Mouse (Mus musculus) heart, adult 2 months (tissue): ENCODE results near the gene Fhl3.

Source experiments
- CTCF ChIP-seq: fragments of 200-600 bp; IDR thresholded peaks from 2 replicates; pipeline ENCODE4 v1.8.1; 2022; ENCODE audit warnings: antibody characterized with exemption, mild to moderate bottlenecking, moderate library complexity
- POLR2A ChIP-seq: fragments of 200-500 bp; IDR thresholded peaks from 2 replicates; pipeline ENCODE4 v1.6.1; 2011; ENCODE audit warnings: mild to moderate bottlenecking, low read depth, low read length, control low read depth; ENCODE audit not compliant: insufficient read depth

GRCm38 (mm10) chr4:124726121-124726520 lies 25.6 kb downstream of the Fhl3 start:
- TF ChIP-seq POLR2A, result no peak
- TF ChIP-seq CTCF, result no peak
